ENCODE assay signal across 8 mouse cellular contexts in genomic region chr1:120357371-120358274, GRCm38 (mm10). TPM values are rescaled to one million over a fixed set of nuclear protein-coding genes. Genes with fewer than 3 reads are reported as not detected.
DNase-seq lines count a peak whose midpoint lies in the region; ATAC-seq and TF ChIP-seq lines count a peak whose summit lies in the region.

No protein-coding gene starts in this region.

- no peak; the same call in 1 of the 2 replicates for ATAC-seq in embryonic facial prominence, embryonic 11.5 days (replicated peaks; ENCODE audit: insufficient number of reproducible peaks, low FRiP score, low TSS enrichment, low read depth)
- ATAC-seq in heart, embryonic 14.5 days (ENCODE audit: insufficient number of reproducible peaks, insufficient read depth, low FRiP score, low read depth) = 0 out of 2 replicates have a peak, but pooled peaks have one; percentile 53
- peak; percentile 45; the same call in 1 of the 2 replicates for ATAC-seq in liver, postnatal 0 days
- no peak for ATAC-seq in megakaryocyte-erythroid progenitor cell, adult 5-6 weeks (replicated peaks; ENCODE audit: low FRiP score, low TSS enrichment, poor library complexity, severe bottlenecking)

- H3K4me2 ChIP-seq in embryonic facial prominence, embryonic 11.5 days (ENCODE audit: low read depth, low read length) = peak overlapping the region; percentile 27
- peak overlapping the region; percentile 54 for H3K4me2 ChIP-seq in heart, embryonic 14.5 days (ENCODE audit: low read length)
- peak overlapping the region; percentile 9; the same call in 1 of the 2 replicates for H3K4me2 ChIP-seq in liver, postnatal 0 days (ENCODE audit: low read depth, low read length)

- H3K9me3 ChIP-seq in embryonic facial prominence, embryonic 11.5 days (replicated peaks; ENCODE audit: control insufficient read depth, low read length) = no peaks in the 10 kb centered on the region
- no peaks in the 10 kb centered on the region for H3K9me3 ChIP-seq in heart, embryonic 14.5 days (ENCODE audit: control insufficient read depth, low read length)
- no peaks in the 10 kb centered on the region for H3K9me3 ChIP-seq in liver, postnatal 0 days (ENCODE audit: low read length)

- no peak overlapping the region for H3K9ac ChIP-seq in embryonic facial prominence, embryonic 11.5 days (replicated peaks; ENCODE audit: low read length)
- H3K9ac ChIP-seq in heart, embryonic 14.5 days (ENCODE audit: low read length) = peak overlapping the region; percentile 18; the same call in 1 of the 2 replicates
- H3K9ac ChIP-seq in liver, postnatal 0 days (replicated peaks) = no peak overlapping the region

- no peak for TF ChIP-seq EP300 in liver, postnatal 0 days (IDR thresholded peaks at IDR 0.05; ENCODE audit: low read depth)

- peak; percentile 12 for DNase-seq in gastrocnemius, postnatal 14 days
- no peak for DNase-seq in gastrocnemius, adult 8-10 months (ENCODE audit: low spot score in 2 of 2)
- DNase-seq in embryonic facial prominence, embryonic 11.5 days (ENCODE audit: low spot score) = peak; percentile 43
- peak; percentile 34 to 47 for DNase-seq in layer of hippocampus, adult 2 months (ENCODE audit: low spot score in 2 of 2)
- peak; percentile 20 for DNase-seq in liver, postnatal 0 days
- DNase-seq in retina, postnatal 1 day = peak; percentile 81

- no peaks in the 10 kb centered on the region for H3K27me3 ChIP-seq in embryonic facial prominence, embryonic 11.5 days (ENCODE audit: control insufficient read depth, insufficient read depth, low read length)
- H3K27me3 ChIP-seq in heart, embryonic 14.5 days (ENCODE audit: control insufficient read depth, insufficient read depth, low read length) = no peaks in the 10 kb centered on the region
- H3K27me3 ChIP-seq in liver, postnatal 0 days (ENCODE audit: insufficient read depth, low read length) = no peaks in the 10 kb centered on the region

- TF ChIP-seq CTCF in layer of hippocampus, adult 2 months (conservative IDR thresholded peaks at IDR 0.05) = no peak
- no peak for TF ChIP-seq CTCF in liver, postnatal 0 days (IDR thresholded peaks at IDR 0.05; ENCODE audit: low read depth)

- H3K4me1 ChIP-seq in embryonic facial prominence, embryonic 11.5 days (ENCODE audit: control insufficient read depth, insufficient read depth, low read length) = no peaks in the 10 kb centered on the region; the same call in 1 of the 2 replicates
- H3K4me1 ChIP-seq in heart, embryonic 14.5 days (ENCODE audit: control insufficient read depth in 2 of 2, insufficient read depth in 2 of 2, low read length in 2 of 2) = peaks cover 0 to 4% of the 10 kb centered on the region in 2 experiments; a peak in 1 of 4 replicates
- H3K4me1 ChIP-seq in liver, postnatal 0 days (ENCODE audit: insufficient read depth) = no peaks in the 10 kb centered on the region

- no peak overlapping the region for H3K27ac ChIP-seq in embryonic facial prominence, embryonic 11.5 days (replicated peaks; ENCODE audit: low read depth, low read length)
- no peak overlapping the region; a peak in 1 of 4 replicates for H3K27ac ChIP-seq in heart, embryonic 14.5 days (replicated peaks in 1 of 2; ENCODE audit: control insufficient read depth in 1 of 2, insufficient read depth in 1 of 2, low read depth in 2 of 2, low read length in 2 of 2)
- peak overlapping the region; percentile 28; the same call in 1 of the 2 replicates for H3K27ac ChIP-seq in layer of hippocampus, adult 2 months
- no peak overlapping the region for H3K27ac ChIP-seq in liver, postnatal 0 days (ENCODE audit: low read depth)

- H3K36me3 ChIP-seq in embryonic facial prominence, embryonic 11.5 days (replicated peaks; ENCODE audit: control insufficient read depth, insufficient read depth, low read depth, low read length) = no peaks in the 10 kb centered on the region
- no peaks in the 10 kb centered on the region for H3K36me3 ChIP-seq in heart, embryonic 14.5 days (ENCODE audit: control insufficient read depth, insufficient read depth, low read length)
- no peaks in the 10 kb centered on the region for H3K36me3 ChIP-seq in liver, postnatal 0 days (replicated peaks; ENCODE audit: insufficient read depth, low read length)

- H3K4me3 ChIP-seq in embryonic facial prominence, embryonic 11.5 days (ENCODE audit: low read depth, low read length) = no peak overlapping the region
- H3K4me3 ChIP-seq in heart, embryonic 14.5 days (ENCODE audit: control insufficient read depth in 1 of 2, insufficient read depth in 1 of 2, low read depth in 1 of 2, low read length in 2 of 2) = peak overlapping the region; percentile 37 to 40
- H3K4me3 ChIP-seq in layer of hippocampus, adult 2 months = peak overlapping the region; percentile 2; the same call in 1 of the 2 replicates
- H3K4me3 ChIP-seq in liver, postnatal 0 days (ENCODE audit: low read depth, low read length) = no peak overlapping the region

- intact Hi-C loops in gastrocnemius, postnatal 14 days (cut with DNase I; ENCODE audit: low total_unique reads) = no loop called here

- WGBS in embryonic facial prominence, embryonic 11.5 days = 6% methylated on average over 16 of the region's 16 CpGs
- 9% methylated on average over 16 of the region's 16 CpGs for WGBS in heart, embryonic 14.5 days
- WGBS in liver, postnatal 0 days (ENCODE audit: insufficient replicate concordance) = 16% methylated on average over 16 of the region's 16 CpGs

RNA-seq across cellular contexts. Expression of gene C1ql2, which starts 17.2 kb away (rescaled TPM):
- not detected for total RNA-seq in gastrocnemius, postnatal 14 days (2021)
- total RNA-seq in gastrocnemius, adult 8-10 months (2022) = not detected
- 0.21 and 0.24 TPM in 2 replicates for polyA plus RNA-seq in embryonic facial prominence, embryonic 11.5 days (2014; fragmentation: Nextera tagmentation; extraction: Ambion mirVana)
- polyA plus RNA-seq in heart, embryonic 14.5 days (2014; fragmentation: Nextera tagmentation; extraction: Ambion mirVana) = not detected in 2 replicates
- 10 to 100 TPM; 86.1 to 94.4 TPM for total RNA-seq in layer of hippocampus, adult 2 months (2021)
- polyA plus RNA-seq in liver, postnatal 0 days (2015; fragmentation: Nextera tagmentation; extraction: Ambion mirVana) = not detected in 2 replicates
- total RNA-seq in megakaryocyte-erythroid progenitor cell, adult 5-6 weeks (2014; fragmentation: Nextera tagmentation) = not detected in 2 replicates
- not detected in 2 replicates for total RNA-seq in megakaryocyte-erythroid progenitor cell, adult 5-6 weeks (2017)

Comparison
In these comparisons a context has a peak if more than half of its experiments do, and no peak if none do; other contexts are left out.
1. DNase-seq: peak in gastrocnemius, postnatal 14 days (single experiment), embryonic facial prominence, embryonic 11.5 days (single experiment), layer of hippocampus, adult 2 months (2 of 2), liver, postnatal 0 days (single experiment) and retina, postnatal 1 day (single experiment); none in gastrocnemius, adult 8-10 months (0 of 2).
2. ATAC-seq: peak in heart, embryonic 14.5 days (single experiment) and liver, postnatal 0 days (single experiment); none in embryonic facial prominence, embryonic 11.5 days (single experiment) and megakaryocyte-erythroid progenitor cell, adult 5-6 weeks (single experiment).
3. H3K4me3 ChIP-seq: peak in heart, embryonic 14.5 days (2 of 2) and layer of hippocampus, adult 2 months (single experiment); none in embryonic facial prominence, embryonic 11.5 days (single experiment) and liver, postnatal 0 days (single experiment).
4. RNA of gene C1ql2, which starts 17.2 kb away (total RNA-seq): 86.1 to 94.4 TPM in layer of hippocampus, adult 2 months; not detected in gastrocnemius, postnatal 14 days, not detected in gastrocnemius, adult 8-10 months and not detected in megakaryocyte-erythroid progenitor cell, adult 5-6 weeks; every median in the first group is over 10 times any median in the second.
5. Peak in every context shown above with its lines, with median percentiles within 50 percentile points of each other: H3K4me2 ChIP-seq.